Mouse (Mus musculus) lung, adult 2 months (tissue): ENCODE data around the gene Pdzd4. TPM values are rescaled to one million over a fixed set of nuclear protein-coding genes. Genes with fewer than 3 reads are reported as not detected.

ENCODE experiments used
- DNase-seq: peaks from one replicate; pipeline ENCODE4 v3.0.0; 2022
- H3K4me1 ChIP-seq: fragments of 200-500 bp; 2 replicates; pipeline ENCODE4 v1.6.1; 2011; ENCODE audit warnings: low read length; ENCODE audit not compliant: control insufficient read depth, insufficient read depth
- H3K4me3 ChIP-seq: fragments of 200-500 bp; replicated peaks from 2 replicates; pipeline ENCODE3; 2011; ENCODE audit warnings: low read depth, mild to moderate bottlenecking, control low read depth, low read length; ENCODE audit errors: extremely low read depth
- CTCF ChIP-seq: fragments of 200-500 bp; IDR thresholded peaks from 2 replicates; pipeline ENCODE4 v1.5.1; 2011; ENCODE audit warnings: mild to moderate bottlenecking, low read length, control low read depth; ENCODE audit not compliant: insufficient read depth
- POLR2A ChIP-seq: fragments of 200-500 bp; IDR thresholded peaks from 2 replicates; pipeline ENCODE4 v1.6.1; 2011; ENCODE audit warnings: low read depth, mild to moderate bottlenecking, control low read depth, low read length, borderline replicate concordance; ENCODE audit errors: extremely low read depth
- WGBS: fragments of 180-500 bp; shearing (Covaris S2); methylation state at CpG from one replicate; pipeline ENCODE4 v1.1.7; 2018; 5-methylcytosine and 5-hydroxymethylcytosine counted together
- polyA plus RNA-seq: library from polyadenylated mRNA; depleted of rRNA; stranded (reverse); fragments of >200 nt; gene quantifications from 2 replicates; pipeline ENCODE4 v1.2.3, GENCODE M21; 2012

Pdzd4 gene
- polyA plus RNA-seq, 1 experiment: 2.2 TPM

- Histone ChIP-seq H3K4me3 (no peak overlapping the region), H3K4me1 (no peaks in the 10 kb centered on the region)
- DNase-seq: no peak
- 90% methylated on average over 1 of the region's 1 CpGs for WGBS
- TF ChIP-seq POLR2A: no peak
- no peak for TF ChIP-seq CTCF
Measured at GRCm38 (mm10) chrX:73835731-73836130, 11.0 kb upstream of the Pdzd4 start.

GRCm38 (mm10) chrX:73823747-73824146 lies 1.0 kb downstream of the Pdzd4 start:
- TF ChIP-seq POLR2A (no peak), CTCF (no peak)
- WGBS: 25% methylated on average over 17 of the region's 17 CpGs
- H3K4me1 ChIP-seq: no peaks in the 10 kb centered on the region; the same call in 1 of the 2 replicates
- no peak for DNase-seq
- H3K4me3 ChIP-seq: no peak overlapping the region

GRCm38 (mm10) chrX:73816596-73817314 lies 8.0 kb downstream of the Pdzd4 start:
- TF ChIP-seq CTCF (no peak), POLR2A (no peak)
- 48% methylated on average over 3 of the region's 3 CpGs for WGBS
- DNase-seq: no peak
- no peak overlapping the region for H3K4me3 ChIP-seq
- H3K4me1 ChIP-seq: no peaks in the 10 kb centered on the region

- WGBS: 27% methylated on average over 14 of the region's 14 CpGs
- TF ChIP-seq CTCF (no peak), POLR2A (no peak)
- no peak for DNase-seq
- Histone ChIP-seq H3K4me3 (no peak overlapping the region), H3K4me1 (no peaks in the 10 kb centered on the region)
Measured at GRCm38 (mm10) chrX:73815072-73815471, 9.7 kb downstream of the Pdzd4 start.

GRCm38 (mm10) chrX:73805814-73806213 lies 19.0 kb downstream of the Pdzd4 start:
- TF ChIP-seq POLR2A: no peak
- TF ChIP-seq CTCF: no peak

GRCm38 (mm10) chrX:73798502-73798901 lies 26.3 kb downstream of the Pdzd4 start:
- no peak for TF ChIP-seq POLR2A
- peak; percentile 60 for TF ChIP-seq CTCF
- Histone ChIP-seq H3K4me1 (no peaks in the 10 kb centered on the region), H3K4me3 (no peak overlapping the region)
- DNase-seq: peak; percentile 59
- 47% methylated on average over 9 of the region's 9 CpGs for WGBS

More at GRCm38 (mm10) chrX:73805814-73806213, 19.0 kb downstream of the Pdzd4 start:
- no peak overlapping the region for H3K4me3 ChIP-seq
- no peak for DNase-seq
- no peaks in the 10 kb centered on the region for H3K4me1 ChIP-seq
- WGBS: 70% methylated on average over 1 of the region's 1 CpGs

- Histone ChIP-seq H3K4me3 (no peak overlapping the region), H3K4me1 (no peaks in the 10 kb centered on the region)
- no peak for DNase-seq
- no peak for TF ChIP-seq CTCF
- TF ChIP-seq POLR2A: no peak
- 90% methylated on average over 2 of the region's 2 CpGs for WGBS
Measured at GRCm38 (mm10) chrX:73797511-73797910, 27.3 kb downstream of the Pdzd4 start.

- TF ChIP-seq CTCF (no peak), POLR2A (no peak)
- no peak overlapping the region for H3K4me3 ChIP-seq
- 57% methylated on average over 1 of the region's 1 CpGs for WGBS
- no peaks in the 10 kb centered on the region for H3K4me1 ChIP-seq
- DNase-seq: no peak
Measured at GRCm38 (mm10) chrX:73793505-73793904, 31.3 kb downstream of the Pdzd4 start.

- Histone ChIP-seq H3K4me3 (no peak overlapping the region), H3K4me1 (no peaks in the 10 kb centered on the region)
- DNase-seq: no peak
- no peak for TF ChIP-seq POLR2A
- no peak for TF ChIP-seq CTCF
Measured at GRCm38 (mm10) chrX:73793039-73793438, 31.7 kb downstream of the Pdzd4 start.

GRCm38 (mm10) chrX:73788501-73788900 lies 36.3 kb downstream of the Pdzd4 start:
- 91% methylated on average over 1 of the region's 1 CpGs for WGBS
- DNase-seq: no peak
- H3K4me1 ChIP-seq: no peaks in the 10 kb centered on the region; the same call in 1 of the 2 replicates
- no peak for TF ChIP-seq POLR2A
- TF ChIP-seq CTCF: no peak
- H3K4me3 ChIP-seq: no peak overlapping the region

- no peak for DNase-seq
- WGBS: 30% methylated on average over 22 of the region's 22 CpGs
- no peaks in the 10 kb centered on the region; the same call in 1 of the 2 replicates for H3K4me1 ChIP-seq
- TF ChIP-seq POLR2A (no peak), CTCF (no peak)
- H3K4me3 ChIP-seq: peak overlapping the region; percentile 80
Measured at GRCm38 (mm10) chrX:73787225-73787558, 37.6 kb downstream of the Pdzd4 start.
